Mouse (Mus musculus) forebrain, embryonic 15.5 days (tissue): ENCODE results near the gene Olfr1410. TPM values are rescaled to one million over a fixed set of nuclear protein-coding genes. Genes with fewer than 3 reads are reported as not detected.

Source experiments
- ATAC-seq: fragments of 200-750 bp; cut with Nextera tagmentation; replicated peaks from 2 replicates; pipeline ENCODE4 v1.8.0; 2017; ENCODE audit warnings: mild to moderate bottlenecking, moderate TSS enrichment, moderate library complexity
- H3K27ac ChIP-seq: fragments of 300-500 bp; sonication (generic); replicated peaks from 2 replicates; pipeline ENCODE4 v1.5.1; 2015; ENCODE audit warnings: mild to moderate bottlenecking, inconsistent platforms
- H3K27me3 ChIP-seq: fragments of 300-500 bp; sonication (generic); 2 replicates; pipeline ENCODE4 v1.6.1; 2015; ENCODE audit warnings: inconsistent platforms
- H3K36me3 ChIP-seq: fragments of 300-500 bp; sonication (generic); 2 replicates; pipeline ENCODE4 v1.6.1; 2015; ENCODE audit warnings: mild to moderate bottlenecking, inconsistent platforms
- H3K4me1 ChIP-seq: fragments of 300-500 bp; sonication (generic); 2 replicates; pipeline ENCODE4 v1.6.1; 2015; ENCODE audit warnings: inconsistent platforms
- H3K4me2 ChIP-seq: fragments of 300-500 bp; sonication (generic); replicated peaks from 2 replicates; pipeline ENCODE4 v1.6.1; 2015; ENCODE audit warnings: mild to moderate bottlenecking, inconsistent platforms
- H3K4me3 ChIP-seq: fragments of 300-500 bp; sonication (generic); 2 replicates; pipeline ENCODE4 v1.5.1; 2015; ENCODE audit warnings: mild to moderate bottlenecking, inconsistent platforms
- H3K9ac ChIP-seq: fragments of 300-500 bp; sonication (generic); replicated peaks from 2 replicates; pipeline ENCODE4 v1.6.1; 2015; ENCODE audit warnings: mild to moderate bottlenecking, inconsistent platforms
- H3K9me3 ChIP-seq: fragments of 300-500 bp; sonication (generic); 2 replicates; pipeline ENCODE4 v1.6.1; 2016; ENCODE audit warnings: inconsistent platforms
- WGBS: fragments of 180-500 bp; shearing (Covaris S2); methylation state at CpG from one replicate; pipeline ENCODE4 v1.1.7; 2015; ENCODE audit warnings: mixed read lengths; 5-methylcytosine and 5-hydroxymethylcytosine counted together
- polyA plus RNA-seq: library from polyadenylated mRNA; unstranded; fragments of >200 nt; fragmentation: Nextera tagmentation; extraction: Ambion mirVana; gene quantifications from 2 replicates; pipeline ENCODE4 v1.2.1, GENCODE M21; 2015

The Olfr1410 gene
- polyA plus RNA-seq, 1 experiment from 2014 or later, result not detected

GRCm38 (mm10) chr1:92643691-92644090, 38.1 kb downstream of the Olfr1410 start:
- H3K4me2 ChIP-seq, result no peak overlapping the region
- peaks cover 33% of the 10 kb centered on the region for H3K4me1 ChIP-seq
- H3K9ac ChIP-seq, result no peak overlapping the region
- WGBS, result 82% methylated on average over 4 of the region's 4 CpGs
- no peak for ATAC-seq
- H3K36me3 ChIP-seq, result peaks cover 7% of the 10 kb centered on the region
- H3K9me3 ChIP-seq, result no peaks in the 10 kb centered on the region
- no peaks in the 10 kb centered on the region for H3K27me3 ChIP-seq
- no peak overlapping the region for H3K27ac ChIP-seq
- no peak overlapping the region for H3K4me3 ChIP-seq

- Histone ChIP-seq H3K36me3 (no peaks in the 10 kb centered on the region), H3K4me3 (no peak overlapping the region), H3K4me2 (no peak overlapping the region), H3K27ac (no peak overlapping the region), H3K9me3 (no peaks in the 10 kb centered on the region), H3K9ac (no peak overlapping the region), H3K27me3 (no peaks in the 10 kb centered on the region), H3K4me1 (peaks cover 28% of the 10 kb centered on the region)
- WGBS, result 85% methylated on average over 5 of the region's 5 CpGs
- ATAC-seq, result no peak
Measured at GRCm38 (mm10) chr1:92644916-92645315, 39.3 kb downstream of the Olfr1410 start.

- Histone ChIP-seq H3K36me3 (no peaks in the 10 kb centered on the region), H3K27ac (no peak overlapping the region), H3K4me3 (no peak overlapping the region), H3K9ac (no peak overlapping the region), H3K9me3 (no peaks in the 10 kb centered on the region), H3K4me1 (peaks cover 16% of the 10 kb centered on the region), H3K27me3 (no peaks in the 10 kb centered on the region), H3K4me2 (no peak overlapping the region)
- 51% methylated on average over 2 of the region's 2 CpGs for WGBS
- ATAC-seq, result no peak
Measured at GRCm38 (mm10) chr1:92646111-92646510, 40.5 kb downstream of the Olfr1410 start.

- Histone ChIP-seq H3K4me2 (no peak overlapping the region), H3K4me3 (no peak overlapping the region), H3K4me1 (peaks cover 15% of the 10 kb centered on the region; the same call in 1 of the 2 replicates), H3K36me3 (no peaks in the 10 kb centered on the region), H3K27me3 (no peaks in the 10 kb centered on the region), H3K9ac (no peak overlapping the region), H3K27ac (no peak overlapping the region), H3K9me3 (no peaks in the 10 kb centered on the region)
- 85% methylated on average over 7 of the region's 7 CpGs for WGBS
- ATAC-seq, result no peak
Measured at GRCm38 (mm10) chr1:92646601-92647000, 41.0 kb downstream of the Olfr1410 start.

- no peaks in the 10 kb centered on the region for H3K36me3 ChIP-seq
- H3K9me3 ChIP-seq, result no peaks in the 10 kb centered on the region
- 72% methylated on average over 4 of the region's 4 CpGs for WGBS
- peaks cover 14% of the 10 kb centered on the region; the same call in 1 of the 2 replicates for H3K4me1 ChIP-seq
- no peak overlapping the region for H3K27ac ChIP-seq
- no peak overlapping the region for H3K9ac ChIP-seq
- no peak overlapping the region for H3K4me3 ChIP-seq
- no peak overlapping the region for H3K4me2 ChIP-seq
- H3K27me3 ChIP-seq, result no peaks in the 10 kb centered on the region
- no peak for ATAC-seq
Measured at GRCm38 (mm10) chr1:92647026-92647425, 41.4 kb downstream of the Olfr1410 start.

- peak; percentile 62 for ATAC-seq
- Histone ChIP-seq H3K36me3 (no peaks in the 10 kb centered on the region), H3K9me3 (no peaks in the 10 kb centered on the region), H3K4me2 (no peak overlapping the region), H3K27ac (no peak overlapping the region), H3K4me1 (peaks cover 7% of the 10 kb centered on the region; the same call in 1 of the 2 replicates), H3K9ac (no peak overlapping the region), H3K4me3 (no peak overlapping the region), H3K27me3 (no peaks in the 10 kb centered on the region)
- 8% methylated on average over 8 of the region's 8 CpGs for WGBS
Measured at GRCm38 (mm10) chr1:92647752-92648151, 42.2 kb downstream of the Olfr1410 start.

GRCm38 (mm10) chr1:92648197-92648596, 42.6 kb downstream of the Olfr1410 start:
- H3K9me3 ChIP-seq, result no peaks in the 10 kb centered on the region
- ATAC-seq, result peak; percentile 26
- WGBS, result 53% methylated on average over 10 of the region's 10 CpGs

GRCm38 (mm10) chr1:92648673-92649072, 43.1 kb downstream of the Olfr1410 start, which contains the start of gene Otos:
Otos (minus strand) TSS chr1:92648841.
- 27% methylated on average over 8 of the region's 8 CpGs for WGBS
- Histone ChIP-seq H3K9ac (no peak within 1 kb of the TSS), H3K27me3 (no peaks in the 10 kb centered on the region), H3K36me3 (no peaks in the 10 kb centered on the region), H3K4me1 (0 out of 2 replicates have a peak, but pooled peaks cover 7% of the 10 kb centered on the region), H3K4me2 (no peak within 1 kb of the TSS), H3K9me3 (no peaks in the 10 kb centered on the region), H3K4me3 (no peak within 1 kb of the TSS), H3K27ac (no peak within 1 kb of the TSS)
- peak; percentile 42 for ATAC-seq

More at GRCm38 (mm10) chr1:92648197-92648596, 42.6 kb downstream of the Olfr1410 start:
- Histone ChIP-seq H3K4me2 (no peak overlapping the region), H3K4me3 (no peak overlapping the region), H3K27me3 (no peaks in the 10 kb centered on the region), H3K36me3 (no peaks in the 10 kb centered on the region), H3K9ac (no peak overlapping the region), H3K4me1 (0 out of 2 replicates have a peak, but pooled peaks cover 7% of the 10 kb centered on the region), H3K27ac (no peak overlapping the region)

- no peak overlapping the region for H3K9ac ChIP-seq
- no peaks in the 10 kb centered on the region for H3K27me3 ChIP-seq
- H3K4me2 ChIP-seq, result no peak overlapping the region
- 54% methylated on average over 3 of the region's 3 CpGs for WGBS
- H3K4me1 ChIP-seq, result 0 out of 2 replicates have a peak, but pooled peaks cover 7% of the 10 kb centered on the region
- H3K4me3 ChIP-seq, result no peak overlapping the region
- no peaks in the 10 kb centered on the region for H3K36me3 ChIP-seq
- H3K27ac ChIP-seq, result no peak overlapping the region
- H3K9me3 ChIP-seq, result no peaks in the 10 kb centered on the region
- no peak for ATAC-seq
Measured at GRCm38 (mm10) chr1:92651467-92651866, 45.9 kb downstream of the Olfr1410 start.

GRCm38 (mm10) chr1:92653179-92653578, 47.6 kb downstream of the Olfr1410 start:
- Histone ChIP-seq H3K4me3 (no peak overlapping the region), H3K27ac (no peak overlapping the region), H3K27me3 (no peaks in the 10 kb centered on the region), H3K4me2 (no peak overlapping the region), H3K36me3 (no peaks in the 10 kb centered on the region), H3K4me1 (0 out of 2 replicates have a peak, but pooled peaks cover under 1% of the 10 kb centered on the region), H3K9me3 (no peaks in the 10 kb centered on the region), H3K9ac (no peak overlapping the region)
- no peak for ATAC-seq
- 88% methylated on average over 3 of the region's 3 CpGs for WGBS

- H3K4me3 ChIP-seq, result no peak overlapping the region
- no peak for ATAC-seq
- no peak overlapping the region for H3K27ac ChIP-seq
- no peak overlapping the region for H3K4me2 ChIP-seq
- 68% methylated on average over 2 of the region's 2 CpGs for WGBS
- no peaks in the 10 kb centered on the region for H3K4me1 ChIP-seq
- no peak overlapping the region for H3K9ac ChIP-seq
- no peaks in the 10 kb centered on the region for H3K27me3 ChIP-seq
- H3K9me3 ChIP-seq, result no peaks in the 10 kb centered on the region
- H3K36me3 ChIP-seq, result no peaks in the 10 kb centered on the region
Measured at GRCm38 (mm10) chr1:92654676-92655075, 49.1 kb downstream of the Olfr1410 start.

GRCm38 (mm10) chr1:92657025-92657820, 51.6 kb downstream of the Olfr1410 start:
- H3K36me3 ChIP-seq, result no peaks in the 10 kb centered on the region
- no peaks in the 10 kb centered on the region for H3K27me3 ChIP-seq
- 81% methylated on average over 11 of the region's 11 CpGs for WGBS
- H3K4me1 ChIP-seq, result no peaks in the 10 kb centered on the region
- ATAC-seq, result no peak
- H3K9ac ChIP-seq, result no peak overlapping the region
- no peak overlapping the region for H3K4me2 ChIP-seq
- no peak overlapping the region for H3K4me3 ChIP-seq
- H3K9me3 ChIP-seq, result no peaks in the 10 kb centered on the region
- H3K27ac ChIP-seq, result no peak overlapping the region
